Mouse (Mus musculus): ENCODE measurements at regions not wholly inside any gene's neighbourhood (a gene's known extent, or its start where the extent isn't known, plus 50 kb on each side); places are given as distances from the start of the nearest gene placed in this dataset.
A peak's percentile ranks its signal among the peaks of the same experiment; 100 is the strongest.
"Not testable (repeated sequence)": the region's sequence is repeated elsewhere in the genome, so short reads cannot be mapped to it uniquely, and the experiment has no call there.

DNA sequence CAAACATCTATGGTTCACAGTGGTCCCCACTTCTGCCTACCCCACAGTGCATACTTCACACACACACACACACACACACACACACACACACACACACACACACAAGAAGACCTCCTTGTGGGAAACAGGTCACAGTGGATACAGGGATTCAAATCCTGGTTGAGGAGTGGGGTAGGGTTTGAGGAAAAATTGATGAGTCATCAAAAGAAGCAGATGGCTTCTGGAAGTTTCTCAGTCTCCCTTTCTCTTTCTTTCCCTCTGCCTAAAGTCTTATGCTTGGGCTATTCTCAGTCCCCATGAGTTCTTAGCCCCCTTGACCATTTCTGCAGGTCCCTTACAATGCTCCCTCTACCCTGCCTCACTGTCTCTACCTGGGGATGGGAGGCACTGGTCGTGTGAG lies 56.4 kb downstream of the Rassf10 start:
- ATAC-seq (ENCODE audit: extremely low read depth, insufficient number of reproducible peaks, low FRiP score, poor library complexity, severe bottlenecking) = no peak

DNA sequence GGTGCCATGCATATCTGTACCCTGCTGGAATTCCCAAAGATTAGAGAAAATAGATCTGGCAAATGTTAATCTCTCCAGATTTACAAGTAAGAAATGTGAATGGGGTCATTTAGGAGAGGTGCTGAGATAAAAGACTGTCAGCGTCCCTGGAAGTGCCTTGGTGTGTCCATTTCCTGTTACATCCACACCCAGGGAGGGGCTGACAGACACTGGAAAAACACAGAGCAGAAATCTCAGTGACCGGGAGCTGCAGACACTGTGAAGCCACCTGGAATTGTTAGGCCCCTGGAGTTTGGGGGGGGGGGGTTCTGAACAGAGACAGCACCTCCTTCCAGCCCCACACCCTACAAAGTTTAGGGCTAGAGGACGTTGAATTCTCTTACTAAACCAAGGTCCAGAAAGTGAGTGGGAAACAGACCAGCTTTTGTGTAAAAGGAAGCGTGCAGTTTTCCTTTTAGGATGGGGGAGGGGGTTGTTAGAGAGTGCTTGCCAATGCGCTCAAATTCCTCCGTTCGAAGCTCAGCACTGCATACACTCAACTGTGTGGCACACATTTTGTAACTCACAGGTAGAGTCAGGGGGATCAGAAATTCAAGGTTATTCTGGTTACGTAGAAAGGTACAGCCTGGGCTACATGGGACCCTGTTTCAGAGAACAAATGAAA lies 63.5 kb downstream of the Rassf10 start:
- no peak for ATAC-seq (ENCODE audit: extremely low read depth, insufficient number of reproducible peaks, low FRiP score, poor library complexity, severe bottlenecking)

DNA sequence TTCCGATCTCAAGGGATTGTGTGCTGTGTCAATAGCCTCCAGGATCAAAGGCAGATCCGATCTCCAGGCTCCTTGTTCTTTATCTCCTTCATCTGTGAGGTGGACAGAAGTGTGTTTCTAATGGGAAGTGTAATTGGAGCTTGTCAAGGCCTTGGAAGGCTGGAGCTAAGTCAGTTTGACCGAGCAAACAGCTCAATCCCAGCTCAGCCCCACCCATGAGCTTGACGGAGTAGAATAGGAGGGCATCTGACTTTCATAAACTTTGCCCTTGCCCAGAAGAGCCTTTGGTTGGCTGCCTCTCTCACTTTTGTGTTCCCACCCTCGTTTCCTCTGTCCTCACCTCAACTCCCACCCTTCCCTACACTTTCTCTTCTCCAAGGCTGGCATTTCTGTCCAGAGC lies 67.7 kb downstream of the Rassf10 start:
- no peak for ATAC-seq (ENCODE audit: extremely low read depth, insufficient number of reproducible peaks, low FRiP score, poor library complexity, severe bottlenecking)

DNA sequence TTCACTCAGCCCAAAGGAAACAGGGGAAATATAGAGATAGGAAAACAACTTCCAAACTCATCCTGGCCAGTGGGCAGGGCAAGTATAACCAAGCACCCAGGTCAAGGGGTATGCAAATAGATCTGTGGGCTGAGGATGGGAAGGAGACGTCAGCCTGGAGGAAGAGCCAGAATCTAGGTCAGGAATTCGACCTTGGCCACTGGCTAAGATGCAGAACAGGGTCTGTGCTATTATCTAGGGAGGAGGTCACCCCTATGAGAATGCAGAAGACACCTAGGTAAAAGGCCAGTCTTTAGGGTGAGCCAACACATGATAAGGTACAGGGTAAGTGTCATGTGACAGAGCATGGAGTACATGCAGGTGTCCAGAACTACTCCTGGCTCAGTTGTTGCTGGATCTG lies 68.8 kb downstream of the Rassf10 start:
- no peak for ATAC-seq (ENCODE audit: extremely low read depth, insufficient number of reproducible peaks, low FRiP score, poor library complexity, severe bottlenecking)

DNA sequence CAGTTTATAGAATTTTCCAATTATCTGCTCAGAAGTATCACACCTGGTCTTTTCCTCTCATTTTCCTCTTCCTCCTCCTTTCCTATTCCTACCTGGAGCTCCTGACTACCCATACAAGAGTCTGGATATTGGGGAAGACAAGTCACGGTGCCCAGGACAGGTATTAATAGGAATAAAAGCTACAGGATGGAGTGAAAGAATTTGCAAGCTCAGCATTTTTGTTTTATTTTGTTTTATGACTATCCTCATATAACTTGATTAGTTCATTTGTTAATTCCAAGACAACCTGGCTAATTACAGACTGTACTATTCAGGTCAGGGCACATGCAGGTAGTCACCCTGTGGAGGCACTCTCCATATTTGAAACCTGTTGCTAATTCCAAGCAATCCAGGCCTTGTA lies 72.0 kb downstream of the Rassf10 start:
- ATAC-seq (ENCODE audit: extremely low read depth, insufficient number of reproducible peaks, low FRiP score, poor library complexity, severe bottlenecking) = no peak

DNA sequence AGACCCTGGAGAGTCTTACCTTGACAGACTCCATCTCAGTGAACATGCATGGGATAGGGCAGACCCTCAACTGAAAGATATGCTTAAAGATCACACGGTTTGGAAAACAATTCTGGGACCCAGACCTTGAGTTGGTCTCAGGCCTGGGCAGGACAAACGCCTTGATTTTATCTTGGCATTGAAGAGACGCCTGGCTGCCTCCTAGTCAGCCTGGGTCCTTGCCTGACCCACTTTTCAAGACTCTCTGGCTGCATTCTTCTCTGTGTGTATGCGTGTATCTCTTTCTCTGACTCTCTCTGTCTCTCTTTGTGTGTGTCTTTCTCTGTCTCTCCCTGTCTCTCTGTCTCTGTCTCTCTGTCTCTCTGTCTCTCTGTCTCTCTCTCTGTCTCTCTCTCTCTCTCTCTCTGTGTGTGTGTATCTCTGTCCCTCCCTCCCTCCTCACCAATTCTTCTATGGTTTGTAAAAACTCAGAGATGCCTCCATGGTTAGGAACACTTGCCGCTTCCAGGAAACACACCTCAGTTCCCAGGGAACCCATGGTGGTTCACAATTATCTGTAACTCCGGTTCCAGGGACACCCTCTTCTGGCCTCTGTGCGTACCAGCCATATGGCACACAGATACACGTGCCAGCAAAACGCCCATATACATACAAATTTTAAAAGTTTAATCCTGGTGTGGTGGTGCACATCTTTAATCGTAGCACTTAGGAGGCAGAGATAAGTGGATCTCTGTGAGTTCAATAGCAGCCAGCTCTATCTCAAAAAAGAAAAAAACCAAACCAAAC lies 72.7 kb downstream of the Rassf10 start:
- no peak for ATAC-seq (ENCODE audit: extremely low read depth, insufficient number of reproducible peaks, low FRiP score, poor library complexity, severe bottlenecking)

DNA sequence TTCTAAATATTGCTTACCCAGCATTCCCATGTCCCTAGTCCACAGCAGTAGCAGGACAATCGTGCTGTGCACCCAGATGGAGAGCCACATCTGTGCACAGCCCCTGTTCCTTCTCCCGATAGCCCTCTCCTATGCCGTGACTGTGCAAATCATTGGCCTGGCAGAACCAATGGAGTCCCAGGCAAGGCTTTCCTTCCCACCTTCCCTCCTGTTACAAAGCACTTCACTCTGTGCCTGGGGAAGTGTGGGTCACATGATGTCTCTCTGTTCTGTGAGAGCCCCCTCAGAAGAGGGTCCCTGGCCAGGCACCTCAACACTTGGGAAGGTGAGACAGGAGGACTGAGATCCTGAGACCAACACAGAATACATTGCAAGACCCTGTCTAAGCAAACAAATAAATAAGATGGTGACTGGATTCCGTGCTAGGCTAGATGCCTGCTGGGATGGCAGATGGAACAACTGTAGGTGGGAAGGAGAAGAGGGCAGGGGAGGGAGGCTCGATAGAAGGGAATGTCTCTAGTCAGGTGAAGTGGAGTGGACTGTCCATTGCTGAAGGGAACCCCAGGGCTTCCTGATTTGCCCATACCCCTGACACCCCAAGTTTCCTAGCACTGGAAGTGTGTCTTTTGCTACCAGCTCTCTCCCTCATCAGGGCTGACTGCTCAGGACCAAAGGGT lies 73.5 kb downstream of the Rassf10 start:
- ATAC-seq (ENCODE audit: extremely low read depth, insufficient number of reproducible peaks, low FRiP score, poor library complexity, severe bottlenecking) = no peak

DNA sequence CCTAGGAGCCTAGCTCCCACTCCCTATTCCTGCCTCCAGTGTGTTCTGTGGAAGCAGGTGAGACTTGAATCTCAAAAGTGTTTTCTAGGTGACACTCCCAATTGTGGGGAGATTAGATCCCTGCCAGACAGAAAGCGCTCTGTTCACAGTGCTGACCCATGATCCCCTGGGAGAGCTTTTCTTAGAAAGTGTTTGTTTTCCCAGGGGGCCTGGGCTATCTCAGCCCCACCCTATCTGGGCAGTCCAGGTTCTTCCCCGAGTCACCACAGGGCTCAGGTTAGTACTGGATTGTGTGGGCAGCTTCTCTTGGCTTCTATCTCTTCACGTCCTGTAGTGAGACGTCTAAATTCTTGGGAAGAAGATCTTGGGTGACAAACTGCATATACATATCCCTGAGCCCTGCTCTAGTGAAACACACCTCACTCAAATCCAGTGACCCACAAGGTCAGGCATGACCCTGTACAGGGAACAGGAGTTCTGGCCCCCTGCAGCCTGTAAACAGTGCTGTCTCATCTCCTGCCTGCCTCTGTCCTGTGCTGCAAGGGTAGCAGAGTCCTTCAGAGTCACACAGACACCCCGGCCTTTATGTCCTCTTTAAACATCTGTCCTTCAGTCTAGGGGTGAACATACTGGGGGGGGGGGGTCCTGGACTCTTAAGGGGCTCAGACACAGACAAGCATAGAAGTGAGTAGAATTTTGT lies 76.4 kb downstream of the Rassf10 start:
- no peak for ATAC-seq (ENCODE audit: extremely low read depth, insufficient number of reproducible peaks, low FRiP score, poor library complexity, severe bottlenecking)

DNA sequence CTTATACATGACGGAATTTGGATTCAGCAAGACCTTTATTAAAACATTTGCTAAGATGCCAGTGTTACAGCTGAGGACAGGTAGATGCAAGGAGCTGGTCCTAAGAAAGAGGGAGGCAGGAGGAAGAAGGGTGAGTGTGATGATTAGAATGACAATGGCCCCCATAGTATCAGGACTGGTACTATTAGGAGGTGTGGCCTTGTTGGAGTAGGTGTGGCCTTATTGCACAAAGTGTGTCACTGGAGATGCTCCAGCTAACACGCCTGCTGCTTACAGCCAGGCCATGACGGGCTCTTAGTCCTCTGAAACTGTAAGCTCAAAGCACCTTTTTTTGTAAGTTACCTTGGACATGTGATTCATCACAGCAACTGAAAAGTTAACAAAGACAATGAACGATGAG lies 82.0 kb downstream of the Rassf10 start:
- no peak for ATAC-seq (ENCODE audit: extremely low read depth, insufficient number of reproducible peaks, low FRiP score, poor library complexity, severe bottlenecking)

DNA sequence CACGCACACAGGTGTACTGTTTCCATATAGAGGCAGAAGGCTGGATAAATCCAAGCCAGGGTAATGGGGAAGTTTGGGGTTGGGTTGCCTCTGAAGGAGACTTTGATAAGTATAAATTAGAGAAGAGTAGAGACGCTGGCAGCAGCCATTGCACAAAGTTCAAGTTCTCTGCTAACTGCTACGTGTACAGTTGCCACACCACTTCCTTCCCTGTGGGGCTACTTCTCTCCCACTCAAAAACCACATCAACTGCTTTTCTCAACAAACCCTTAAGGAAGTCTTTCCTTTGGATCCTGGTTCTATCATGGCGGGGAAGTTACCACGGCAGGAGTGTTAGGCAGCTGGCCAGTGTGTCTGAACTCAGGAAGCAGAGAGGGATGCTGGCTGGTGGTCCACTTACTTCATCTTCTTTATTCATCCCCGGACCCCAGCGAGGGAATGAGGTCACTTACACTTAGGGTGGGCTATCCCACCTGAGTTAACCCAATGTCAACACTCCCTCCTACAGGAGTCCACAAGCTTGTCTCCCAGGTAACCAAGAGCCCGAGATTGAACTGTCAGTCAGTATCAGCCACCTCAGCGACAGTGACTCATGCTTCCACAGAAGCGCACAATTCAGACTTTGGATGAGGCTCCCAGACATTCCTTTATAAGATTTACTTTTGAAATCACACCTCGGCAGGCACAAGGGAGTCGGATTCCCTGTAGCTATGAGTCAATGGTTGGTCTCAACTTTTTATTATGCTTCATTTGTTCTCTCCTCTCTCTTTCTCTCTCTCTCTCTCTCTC lies 84.3 kb downstream of the Rassf10 start:
- ATAC-seq (ENCODE audit: extremely low read depth, insufficient number of reproducible peaks, low FRiP score, poor library complexity, severe bottlenecking) = peak; percentile 60

DNA sequence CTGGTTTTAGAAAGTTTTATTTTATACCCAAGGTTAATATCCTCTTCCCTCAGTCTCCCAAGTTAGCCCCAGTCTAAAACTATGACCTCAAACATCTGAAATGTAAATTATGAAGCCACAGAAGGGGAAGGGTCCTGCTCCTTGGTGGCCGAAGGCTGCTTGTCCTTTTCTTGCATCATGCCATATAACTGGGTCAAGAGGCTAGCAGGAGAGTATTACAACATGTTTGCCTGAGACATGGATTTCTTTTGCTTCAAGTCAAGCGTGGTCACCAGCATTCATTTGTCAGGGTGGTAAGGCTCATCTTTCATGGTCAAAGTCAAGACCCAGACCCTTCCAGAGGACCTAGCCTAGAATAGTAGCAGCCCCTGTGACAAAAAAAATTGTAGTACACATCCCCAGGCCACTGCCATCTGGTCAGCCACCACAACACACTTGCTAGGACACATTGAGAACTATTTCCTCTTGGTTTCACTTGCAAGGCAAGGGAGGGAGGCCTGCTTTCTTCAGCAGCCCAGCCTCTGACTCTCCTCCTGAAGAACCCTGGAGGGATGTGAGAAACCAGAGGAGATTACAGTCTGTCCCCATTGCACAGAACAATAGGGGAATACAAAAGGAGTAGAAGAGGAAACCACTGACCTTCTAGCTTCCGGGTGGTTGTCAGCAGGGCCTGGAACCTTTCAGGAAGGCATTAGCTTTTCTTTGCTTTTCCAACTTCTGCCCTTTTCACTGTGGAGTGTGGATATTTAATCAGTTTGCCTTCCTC lies 85.3 kb downstream of the Rassf10 start:
- no peak for ATAC-seq (ENCODE audit: extremely low read depth, insufficient number of reproducible peaks, low FRiP score, poor library complexity, severe bottlenecking)

DNA sequence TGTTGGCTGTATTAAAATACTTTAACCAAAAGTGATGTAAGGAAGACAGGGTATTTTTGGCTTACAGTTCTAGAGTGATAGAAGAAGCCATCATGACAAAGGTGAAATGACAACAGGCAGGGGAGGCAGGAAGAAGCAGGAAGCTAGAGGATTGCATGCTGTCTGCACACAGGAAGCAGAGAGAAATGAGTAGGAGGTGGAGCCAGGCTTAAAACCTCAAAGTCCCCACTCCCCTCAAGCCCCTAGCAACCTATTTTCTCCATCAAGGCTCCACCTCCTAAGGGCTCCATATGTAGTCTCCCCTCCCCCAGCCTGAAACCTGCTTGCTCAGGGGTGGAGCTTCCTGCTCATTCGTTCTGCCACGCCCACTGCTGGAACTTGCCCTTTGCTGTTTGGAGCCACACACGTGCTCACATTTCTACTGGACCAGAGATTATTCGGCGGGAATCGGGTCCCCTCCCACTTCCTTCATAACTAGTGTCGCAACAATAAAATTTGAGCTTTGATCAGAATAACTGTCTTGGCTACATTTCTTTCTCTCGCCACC lies 91.9 kb downstream of the Rassf10 start:
- ATAC-seq (ENCODE audit: extremely low read depth, insufficient number of reproducible peaks, low FRiP score, poor library complexity, severe bottlenecking) = not testable (repeated sequence)

DNA sequence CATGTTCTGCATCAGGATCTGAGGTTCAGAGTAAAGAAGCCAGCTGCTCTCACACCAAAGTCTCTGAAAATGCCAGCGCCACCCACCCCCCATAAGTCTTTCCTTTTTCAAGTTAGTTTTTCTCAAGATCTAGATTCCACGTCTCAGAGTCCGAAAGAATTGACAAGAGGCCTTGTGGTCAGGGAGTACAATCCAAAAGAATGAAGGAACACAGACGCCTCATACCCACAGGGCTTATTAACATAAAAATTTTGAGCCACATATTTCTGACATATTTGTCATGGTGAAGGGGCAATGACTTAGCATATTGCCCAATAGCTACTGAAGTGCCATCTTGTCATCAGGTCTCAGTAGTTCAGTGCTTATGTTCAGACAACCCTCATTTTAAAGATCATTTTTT lies 92.6 kb downstream of the Rassf10 start:
- ATAC-seq (ENCODE audit: extremely low read depth, insufficient number of reproducible peaks, low FRiP score, poor library complexity, severe bottlenecking) = no peak

DNA sequence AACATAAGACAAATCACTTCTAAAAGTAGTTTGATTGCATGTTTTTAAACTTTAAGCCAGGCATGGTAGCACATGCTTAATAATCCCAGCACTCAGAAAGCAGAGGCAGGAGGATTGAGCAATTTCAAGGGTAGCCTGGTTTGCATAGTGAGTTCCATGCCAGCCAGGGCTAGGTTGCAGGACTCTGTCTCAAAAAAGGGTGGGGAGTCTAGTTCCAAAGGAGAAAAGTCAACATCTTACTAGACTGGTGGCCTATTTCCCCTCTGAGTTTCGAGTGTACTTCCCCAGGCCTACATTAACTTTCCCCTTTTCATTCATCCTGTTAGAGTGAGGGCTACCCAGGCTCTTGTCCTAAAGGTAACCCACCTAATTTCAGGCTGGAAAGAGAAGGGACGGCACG lies 93.8 kb downstream of the Rassf10 start:
- ATAC-seq (ENCODE audit: extremely low read depth, insufficient number of reproducible peaks, low FRiP score, poor library complexity, severe bottlenecking) = no peak

DNA sequence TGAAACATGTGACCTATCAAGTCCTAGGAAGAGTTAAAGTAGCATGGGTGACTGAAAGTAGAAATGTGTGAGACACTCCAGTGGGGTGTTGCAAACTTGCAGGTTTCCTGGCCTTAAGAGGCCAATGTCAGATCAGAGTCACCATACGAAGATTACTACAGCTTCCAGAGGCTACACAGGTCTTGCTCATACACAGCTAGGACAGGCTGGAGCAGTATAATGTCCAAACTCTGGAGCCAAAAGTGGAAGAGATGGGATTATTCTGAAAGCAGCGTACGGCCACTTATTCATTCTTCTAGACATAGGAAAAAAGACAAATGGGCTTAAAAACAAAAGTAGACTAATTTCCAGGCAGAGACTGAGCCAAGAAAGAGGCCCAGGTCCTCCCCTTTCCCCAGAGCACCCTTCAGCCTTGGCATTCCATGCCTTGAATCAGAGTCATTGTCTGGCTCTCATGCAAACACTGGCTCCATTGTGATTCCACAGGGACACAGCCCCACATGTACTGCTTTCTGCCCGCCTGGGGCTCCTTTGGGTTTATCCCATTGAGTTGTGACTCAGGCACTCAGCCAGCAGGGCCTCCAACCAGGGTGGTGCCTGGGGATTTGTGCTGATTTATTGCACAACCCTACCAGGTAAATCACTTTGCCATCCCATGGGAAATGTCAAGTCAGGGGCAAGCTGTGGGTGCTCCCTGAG lies 94.5 kb downstream of the Rassf10 start:
- no peak for ATAC-seq (ENCODE audit: extremely low read depth, insufficient number of reproducible peaks, low FRiP score, poor library complexity, severe bottlenecking)

DNA sequence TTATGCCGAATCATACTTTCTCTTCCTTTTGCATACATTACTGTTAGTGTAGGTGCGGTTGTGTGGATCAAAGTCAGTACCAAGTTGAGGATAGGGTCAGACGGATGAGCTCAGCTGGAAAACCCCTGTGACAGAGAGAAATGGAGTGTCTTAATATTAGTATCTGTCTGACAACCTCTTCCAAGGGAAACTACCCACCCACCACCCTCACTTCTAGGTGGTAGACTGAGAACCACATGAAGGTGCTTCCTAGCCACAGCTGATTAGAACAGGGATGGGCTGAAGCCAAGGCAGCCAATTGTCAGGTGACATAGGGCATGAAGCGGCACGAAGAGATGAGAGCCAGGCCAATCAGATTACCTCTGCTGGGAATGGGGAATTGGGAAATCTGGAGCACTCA lies 95.7 kb downstream of the Rassf10 start:
- ATAC-seq (ENCODE audit: extremely low read depth, insufficient number of reproducible peaks, low FRiP score, poor library complexity, severe bottlenecking) = no peak

DNA sequence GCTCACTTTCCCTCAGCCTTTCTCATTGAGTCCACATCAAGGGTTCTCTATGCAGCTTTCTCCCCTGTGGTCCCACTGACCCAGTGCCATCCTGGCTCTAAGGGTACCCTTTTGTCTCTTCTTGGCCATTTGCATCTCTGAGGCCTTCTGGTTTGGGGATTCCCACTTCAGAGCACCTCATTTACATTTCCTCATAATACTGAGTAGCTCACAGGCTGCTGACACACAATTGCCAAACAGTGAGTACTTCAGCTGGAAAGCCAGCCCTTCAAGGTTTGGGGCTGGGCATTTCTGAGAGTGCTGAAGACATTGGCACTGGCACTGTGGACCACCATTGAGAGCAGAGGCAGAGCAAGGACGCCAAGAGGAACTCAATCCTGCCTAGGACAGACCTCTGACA lies 99.2 kb downstream of the Rassf10 start:
- no peak for ATAC-seq (ENCODE audit: extremely low read depth, insufficient number of reproducible peaks, low FRiP score, poor library complexity, severe bottlenecking)

All from neutrophil, adult 5-6 weeks (primary cell).